Mouse (Mus musculus) spleen, adult 2 months (tissue): ENCODE measurements around the gene Ndel1.

ENCODE experiments used
- CTCF ChIP-seq: fragments of 200-500 bp; IDR thresholded peaks from 2 replicates; pipeline ENCODE4 v1.5.1; 2011; ENCODE audit warnings: mild to moderate bottlenecking, inconsistent platforms; ENCODE audit not compliant: insufficient read depth, insufficient read length, insufficient replicate concordance; ENCODE audit errors: extremely low read depth
- POLR2A ChIP-seq: fragments of 200-500 bp; IDR thresholded peaks from 2 replicates; pipeline ENCODE4 v1.6.1; 2011; ENCODE audit warnings: low read depth, low read length, inconsistent platforms

- no peak for TF ChIP-seq POLR2A
- TF ChIP-seq CTCF = no peak
Observed at GRCm38 (mm10) chr11:68864544-68865189, 7.0 kb downstream of the Ndel1 start.
